Mouse (Mus musculus): Measurements from ENCODE around the gene Anapc10. TPM values are rescaled to one million over a fixed set of nuclear protein-coding genes. Genes with fewer than 3 reads are reported as not detected.

Anapc10 gene
- polyA plus RNA-seq, 1 experiment from 2014 or later: 29.4 TPM

GRCm38 (mm10) chr8:79806971-79807370 is 95.4 kb downstream of the Anapc10 start:
- Histone ChIP-seq H3K9ac (replicated peaks; ENCODE audit: low read depth) (no peak overlapping the region), H3K27ac (ENCODE audit: low read length) (no peak overlapping the region), H3K4me2 (replicated peaks; ENCODE audit: low read depth, low read length) (no peak overlapping the region), H3K4me1 (ENCODE audit: insufficient read depth, low read depth, low read length) (no peaks in the 10 kb centered on the region), H3K9me3 (ENCODE audit: low read length) (no peaks in the 10 kb centered on the region), H3K36me3 (ENCODE audit: insufficient read depth, low read length) (no peaks in the 10 kb centered on the region), H3K4me3 (ENCODE audit: low read depth, low read length) (no peak overlapping the region), H3K27me3 (replicated peaks; ENCODE audit: insufficient read depth, low read length) (no peaks in the 10 kb centered on the region)
- ATAC-seq: no peak
- no peak for DNase-seq (ENCODE audit: low spot score)
- WGBS: 32% methylated on average over 6 of the region's 6 CpGs
- TF ChIP-seq EP300 (IDR thresholded peaks at IDR 0.05): no peak
- TF ChIP-seq CTCF (IDR thresholded peaks at IDR 0.05): no peak

- 84% methylated on average over 5 of the region's 5 CpGs for WGBS
- ATAC-seq (no peak), DNase-seq (ENCODE audit: low spot score) (no peak)
- Histone ChIP-seq H3K4me3 (ENCODE audit: low read depth, low read length) (no peak overlapping the region), H3K9me3 (ENCODE audit: low read length) (no peaks in the 10 kb centered on the region), H3K27me3 (replicated peaks; ENCODE audit: insufficient read depth, low read length) (no peaks in the 10 kb centered on the region), H3K4me2 (replicated peaks; ENCODE audit: low read depth, low read length) (no peak overlapping the region), H3K9ac (replicated peaks; ENCODE audit: low read depth) (no peak overlapping the region), H3K36me3 (ENCODE audit: insufficient read depth, low read length) (no peaks in the 10 kb centered on the region), H3K4me1 (ENCODE audit: insufficient read depth, low read depth, low read length) (no peaks in the 10 kb centered on the region), H3K27ac (ENCODE audit: low read length) (no peak overlapping the region)
- TF ChIP-seq CTCF (IDR thresholded peaks at IDR 0.05) (no peak), EP300 (IDR thresholded peaks at IDR 0.05) (no peak)
Observed at GRCm38 (mm10) chr8:79826534-79826933, 114.9 kb downstream of the Anapc10 start.

Other genes starting within 250 kb of the Anapc10 start
- 8.0 and 8.7 TPM in 2 replicates for gene Otud4, start 72.2 kb upstream of the Anapc10 start, polyA plus RNA-seq (2015; fragmentation: Nextera tagmentation; extraction: Ambion mirVana)
- 26.5 and 31.1 TPM in 2 replicates for gene Abce1, start 80 bp upstream of the Anapc10 start, polyA plus RNA-seq (2015; fragmentation: Nextera tagmentation; extraction: Ambion mirVana)